Mouse (Mus musculus) ES-Bruce4 (cell line): Measurements from ENCODE around the gene Sox5. TPM values are rescaled to one million over a fixed set of nuclear protein-coding genes. Genes with fewer than 3 reads are reported as not detected.

Source experiments
- H3K27ac ChIP-seq: 2 replicates; pipeline ENCODE4 v1.5.1; 2012; ENCODE audit warnings: low read length, inconsistent platforms; ENCODE audit not compliant: insufficient read depth
- H3K27me3 ChIP-seq: 2 replicates; pipeline ENCODE4 v1.6.1; 2012; ENCODE audit warnings: mild to moderate bottlenecking, low read length, inconsistent platforms; ENCODE audit not compliant: control insufficient read depth, poor library complexity, insufficient read depth, severe bottlenecking
- H3K36me3 ChIP-seq: 2 replicates; pipeline ENCODE4 v1.6.1; 2012; ENCODE audit warnings: inconsistent platforms, mild to moderate bottlenecking, low read length, moderate library complexity; ENCODE audit not compliant: control insufficient read depth, poor library complexity, insufficient read depth, severe bottlenecking
- H3K4me1 ChIP-seq: one replicate; pipeline ENCODE4 v1.8.1; 2011; ENCODE audit warnings: low read length; ENCODE audit not compliant: control insufficient read depth, insufficient read depth
- H3K4me3 ChIP-seq: 2 replicates; pipeline ENCODE4 v1.5.1; 2011; ENCODE audit warnings: low read depth, mild to moderate bottlenecking, low read length
- H3K9ac ChIP-seq: 2 replicates; pipeline ENCODE4 v1.6.1; 2012; ENCODE audit warnings: low read depth, mild to moderate bottlenecking, inconsistent platforms; ENCODE audit not compliant: poor library complexity, severe bottlenecking
- H3K9me3 ChIP-seq: replicated peaks from 2 replicates; pipeline ENCODE4 v1.6.1; 2012; ENCODE audit warnings: mild to moderate bottlenecking, low read length, inconsistent platforms; ENCODE audit not compliant: control insufficient read depth, poor library complexity, insufficient read depth, severe bottlenecking
- CTCF ChIP-seq: IDR thresholded peaks from one replicate; pipeline ENCODE4 v1.8.1; 2011; ENCODE audit warnings: low read depth, low read length
- EP300 ChIP-seq: IDR thresholded peaks from 2 replicates; pipeline ENCODE4 v1.6.1; 2011; ENCODE audit warnings: low read depth, low read length; ENCODE audit not compliant: insufficient read depth
- POLR2A ChIP-seq: IDR thresholded peaks from one replicate; pipeline ENCODE4 v1.8.1; 2011; ENCODE audit warnings: low read length; ENCODE audit not compliant: insufficient read depth
- polyA plus RNA-seq: library from polyadenylated mRNA; stranded (reverse); fragments of >200 nt; gene quantifications from 2 replicates; pipeline ENCODE4 v1.2.4, GENCODE M21; 2011; ENCODE audit warnings: low read depth; ENCODE audit not compliant: missing spikeins, insufficient read depth, insufficient read length

Gene Sox5
- polyA plus RNA-seq, 1 experiment = not detected

DNA sequence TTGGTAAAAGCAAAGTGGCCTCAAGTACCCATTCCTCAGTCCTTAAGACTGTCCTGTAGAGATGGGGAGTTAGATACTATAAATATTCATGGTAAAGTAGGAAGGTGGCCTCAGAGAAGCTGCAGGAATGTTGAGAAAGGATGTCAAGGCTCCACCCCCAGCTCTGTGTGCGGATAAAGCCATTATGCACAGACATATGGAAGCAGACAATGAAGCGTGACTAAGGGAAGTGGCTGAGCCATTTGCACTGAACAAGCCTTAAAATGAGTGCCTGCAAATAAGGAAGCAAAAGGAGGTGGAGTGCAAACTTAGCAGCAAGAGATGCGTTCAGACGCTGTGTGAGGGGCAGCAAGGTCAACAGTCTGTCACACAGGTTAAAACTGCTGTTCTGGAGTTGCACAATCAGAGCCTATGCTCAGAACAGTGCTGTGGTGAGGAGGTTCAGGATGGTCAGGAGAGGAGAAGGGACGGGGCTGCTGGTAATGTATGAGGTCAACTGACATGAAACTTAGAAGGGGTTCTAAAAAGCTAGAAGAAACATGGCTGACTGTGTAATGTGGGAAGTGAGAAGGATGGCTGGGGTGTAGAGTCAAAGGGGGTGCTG lies 35.7 kb upstream of the Sox5 start:
- Histone ChIP-seq H3K9me3 (no peaks in the 10 kb centered on the region), H3K9ac (no peak overlapping the region), H3K27ac (no peak overlapping the region), H3K4me1 (no peaks in the 10 kb centered on the region), H3K27me3 (no peaks in the 10 kb centered on the region), H3K36me3 (no peaks in the 10 kb centered on the region), H3K4me3 (no peak overlapping the region)
- TF ChIP-seq CTCF = no peak
- no peak for TF ChIP-seq EP300
- TF ChIP-seq POLR2A = no peak

DNA sequence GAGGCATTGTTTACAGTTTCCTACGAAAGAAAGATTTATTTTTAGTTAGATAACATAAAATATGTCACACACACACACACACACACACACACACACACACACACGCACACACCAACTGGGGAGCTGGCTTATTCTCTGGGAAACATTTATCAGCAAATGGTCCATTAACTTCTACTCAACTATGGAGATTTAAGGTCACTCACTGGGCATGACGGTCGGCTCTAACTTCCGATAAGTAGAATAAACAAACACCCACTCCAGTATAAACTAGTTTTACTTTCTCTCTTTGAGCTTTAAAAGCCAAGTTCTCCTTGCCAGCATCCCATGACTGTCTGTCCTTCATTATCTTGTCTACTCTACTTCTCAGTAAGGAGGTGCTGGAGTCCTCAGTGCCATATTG lies 33.8 kb upstream of the Sox5 start:
- H3K27me3 ChIP-seq = no peaks in the 10 kb centered on the region
- no peak overlapping the region for H3K9ac ChIP-seq
- no peaks in the 10 kb centered on the region for H3K36me3 ChIP-seq
- H3K9me3 ChIP-seq = no peaks in the 10 kb centered on the region
- TF ChIP-seq EP300 (no peak), CTCF (no peak), POLR2A (no peak)
- no peak overlapping the region for H3K4me3 ChIP-seq
- H3K27ac ChIP-seq = no peak overlapping the region
- H3K4me1 ChIP-seq = no peaks in the 10 kb centered on the region

DNA sequence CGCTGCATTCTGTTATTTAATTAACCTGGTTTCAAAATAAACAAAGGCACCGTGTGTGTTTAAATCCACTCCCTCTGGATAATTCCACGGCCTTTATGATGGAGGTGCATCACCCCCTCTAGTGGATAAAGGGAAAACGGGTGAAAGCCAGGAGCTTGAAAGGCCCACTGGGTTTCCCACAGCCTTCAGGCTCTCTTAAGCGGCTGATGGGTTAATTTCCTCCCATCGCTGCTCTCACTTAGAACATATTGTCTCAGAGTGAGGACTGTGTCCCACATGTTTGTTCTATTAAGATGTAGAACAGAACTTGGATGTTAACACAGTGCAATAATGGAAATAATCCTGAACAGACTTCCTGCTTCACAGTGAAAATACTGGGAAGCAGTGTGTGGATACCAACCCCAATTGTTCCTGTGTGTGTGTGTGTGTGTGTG lies 33.2 kb upstream of the Sox5 start:
- Histone ChIP-seq H3K9ac (no peak overlapping the region), H3K9me3 (no peaks in the 10 kb centered on the region), H3K36me3 (no peaks in the 10 kb centered on the region), H3K4me1 (no peaks in the 10 kb centered on the region), H3K4me3 (no peak overlapping the region), H3K27ac (no peak overlapping the region), H3K27me3 (no peaks in the 10 kb centered on the region)
- peak; percentile 3 for TF ChIP-seq CTCF
- no peak for TF ChIP-seq EP300
- no peak for TF ChIP-seq POLR2A

DNA sequence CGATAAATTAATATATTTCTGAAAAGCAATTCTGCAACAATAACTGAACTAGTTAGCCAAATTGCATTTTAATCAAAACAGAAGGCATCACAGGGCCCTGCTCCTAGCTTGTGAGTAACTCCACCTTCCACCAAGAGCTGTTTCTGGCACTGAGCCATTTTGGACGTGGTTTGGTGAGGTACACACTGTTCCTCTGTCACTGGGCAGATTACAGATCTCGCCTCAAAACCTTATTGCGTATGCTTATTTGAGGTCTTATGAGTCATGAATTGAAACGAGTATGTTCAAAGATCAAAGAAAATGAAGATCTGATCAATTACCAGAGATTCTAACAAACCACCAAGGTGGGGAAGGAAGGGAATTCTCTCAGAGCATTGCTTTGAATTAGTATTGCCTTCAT lies 22.5 kb upstream of the Sox5 start:
- Histone ChIP-seq H3K9ac (no peak overlapping the region), H3K4me3 (no peak overlapping the region), H3K27me3 (no peaks in the 10 kb centered on the region), H3K9me3 (no peaks in the 10 kb centered on the region; the same call in 1 of the 2 replicates), H3K27ac (no peak overlapping the region), H3K4me1 (no peaks in the 10 kb centered on the region), H3K36me3 (no peaks in the 10 kb centered on the region)
- no peak for TF ChIP-seq POLR2A

DNA sequence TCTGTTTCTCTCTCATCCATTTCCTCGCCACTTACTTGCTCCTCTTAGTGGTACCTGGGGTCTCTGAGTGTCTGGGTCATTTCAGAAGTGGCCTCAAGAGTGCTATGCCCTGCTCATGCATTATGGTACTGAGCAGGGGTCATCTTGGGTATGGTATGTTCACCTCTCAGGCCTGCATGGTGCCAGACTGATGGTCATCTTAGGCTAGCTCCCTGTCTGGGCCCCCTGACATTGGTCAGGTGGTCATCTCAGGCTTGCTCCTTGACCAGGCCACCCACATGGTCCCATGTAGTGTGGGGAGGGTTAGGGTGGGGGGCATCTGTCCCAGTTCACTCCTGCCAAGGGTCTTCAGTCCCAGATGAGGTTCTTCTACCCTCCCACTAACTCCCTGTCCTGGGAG lies 21.3 kb upstream of the Sox5 start:
- Histone ChIP-seq H3K4me1 (no peaks in the 10 kb centered on the region), H3K9me3 (no peaks in the 10 kb centered on the region; the same call in 1 of the 2 replicates), H3K27me3 (no peaks in the 10 kb centered on the region)

DNA sequence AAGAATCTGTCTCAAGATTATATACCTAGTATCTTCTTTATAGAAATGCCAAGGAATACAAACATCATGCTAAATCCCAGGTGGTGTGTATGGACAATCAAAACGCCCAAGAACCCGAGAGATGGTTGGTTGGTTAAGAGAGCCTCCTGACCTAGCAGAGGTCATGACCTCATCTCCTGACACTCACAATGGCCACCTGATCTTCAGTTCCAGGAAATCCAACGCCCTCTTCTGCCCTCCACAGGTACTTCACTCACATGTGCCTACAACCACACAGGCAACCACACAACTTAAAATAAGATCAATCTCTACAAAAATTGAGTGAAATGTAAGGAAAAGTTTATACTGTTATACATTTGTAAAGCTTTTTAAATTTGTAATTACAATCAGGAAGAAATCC lies 12.6 kb upstream of the Sox5 start:
- H3K9me3 ChIP-seq = no peaks in the 10 kb centered on the region
- no peak overlapping the region for H3K27ac ChIP-seq
- no peaks in the 10 kb centered on the region for H3K27me3 ChIP-seq
- H3K4me1 ChIP-seq = no peaks in the 10 kb centered on the region
- TF ChIP-seq EP300 = no peak
- TF ChIP-seq CTCF = no peak
- TF ChIP-seq POLR2A = no peak
- no peak overlapping the region for H3K9ac ChIP-seq
- no peaks in the 10 kb centered on the region for H3K36me3 ChIP-seq
- no peak overlapping the region for H3K4me3 ChIP-seq

More for the DNA sequence above, 21.3 kb upstream of the Sox5 start:
- no peak for TF ChIP-seq POLR2A
- H3K36me3 ChIP-seq = no peaks in the 10 kb centered on the region
- no peak overlapping the region for H3K4me3 ChIP-seq
- H3K27ac ChIP-seq = no peak overlapping the region
- H3K9ac ChIP-seq = no peak overlapping the region

DNA sequence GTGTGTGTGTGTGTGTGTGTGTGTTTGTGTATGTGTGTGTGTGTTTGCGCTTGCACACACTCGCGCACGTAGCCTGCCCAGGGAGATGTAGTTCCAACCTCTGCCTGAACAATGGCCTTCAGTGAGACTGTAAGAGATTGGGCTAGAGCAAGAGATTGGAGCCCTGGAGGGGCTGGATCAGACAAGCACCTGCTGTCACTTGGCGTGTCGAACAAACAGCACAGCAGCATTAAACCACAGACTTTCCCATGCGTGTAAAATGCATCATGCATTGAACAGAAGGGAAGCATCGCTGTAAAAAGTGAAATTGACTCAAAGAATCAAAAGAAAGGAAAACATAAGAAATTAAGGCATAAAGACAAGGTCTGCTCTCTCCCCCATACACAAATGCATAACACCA lies 11.1 kb upstream of the Sox5 start:
- no peak overlapping the region for H3K4me3 ChIP-seq
- H3K27me3 ChIP-seq = no peaks in the 10 kb centered on the region
- H3K4me1 ChIP-seq = no peaks in the 10 kb centered on the region
- no peak for TF ChIP-seq CTCF
- TF ChIP-seq EP300 = no peak
- TF ChIP-seq POLR2A = no peak
- no peak overlapping the region for H3K27ac ChIP-seq
- H3K9ac ChIP-seq = no peak overlapping the region
- H3K9me3 ChIP-seq = no peaks in the 10 kb centered on the region
- H3K36me3 ChIP-seq = no peaks in the 10 kb centered on the region
